Mouse (Mus musculus): ENCODE data around the gene Zswim1.
A peak's percentile ranks its signal among the peaks of the same experiment; 100 is the strongest.
"Not testable (repeated sequence)": the region's sequence is repeated elsewhere in the genome, so short reads cannot be mapped to it uniquely, and the experiment has no call there.

The Zswim1 gene

DNA sequence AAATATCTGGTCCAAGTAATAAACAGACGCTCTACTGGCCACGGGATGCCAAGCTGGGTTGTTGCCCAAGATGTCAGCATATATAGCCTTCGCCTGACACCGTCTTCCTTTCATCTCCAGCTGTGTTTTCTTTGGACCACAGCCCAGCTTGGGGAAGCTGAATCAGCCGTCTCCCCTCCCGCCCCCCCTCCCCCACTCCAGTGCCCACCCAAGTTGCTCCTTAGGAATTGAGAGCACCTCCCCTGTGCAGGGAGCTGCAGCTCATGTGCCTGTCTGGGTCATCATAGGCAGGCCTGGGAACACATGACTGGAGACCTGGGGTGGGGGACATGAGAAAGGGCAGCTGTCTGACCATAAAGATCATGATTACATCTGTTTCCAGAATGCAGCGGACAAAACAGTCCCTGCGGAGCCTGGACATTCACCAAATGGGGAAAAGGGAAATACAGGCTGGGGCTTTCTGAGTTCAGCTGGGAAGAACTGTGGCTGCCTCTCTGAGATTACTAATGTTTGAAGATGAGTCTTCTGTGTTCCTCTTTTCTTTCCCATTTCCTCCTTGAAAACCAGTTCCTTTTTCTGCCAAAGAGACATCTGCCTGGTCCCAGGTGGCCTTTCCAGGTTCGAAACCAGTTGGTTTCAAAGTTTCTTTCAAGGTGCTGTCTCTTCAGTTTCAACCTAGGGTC, 39.8 kb downstream of the Zswim1 start:
- peak; percentile 58 to 84 for DNase-seq (ENCODE audit: inconsistent age in 2 of 2, low spot score in 1 of 2)

- DNase-seq (ENCODE audit: inconsistent age in 2 of 2, low spot score in 1 of 2): not testable (repeated sequence)
Observed at GRCm38 (mm10) chr2:164863411-164863810, 40.9 kb downstream of the Zswim1 start.

DNA sequence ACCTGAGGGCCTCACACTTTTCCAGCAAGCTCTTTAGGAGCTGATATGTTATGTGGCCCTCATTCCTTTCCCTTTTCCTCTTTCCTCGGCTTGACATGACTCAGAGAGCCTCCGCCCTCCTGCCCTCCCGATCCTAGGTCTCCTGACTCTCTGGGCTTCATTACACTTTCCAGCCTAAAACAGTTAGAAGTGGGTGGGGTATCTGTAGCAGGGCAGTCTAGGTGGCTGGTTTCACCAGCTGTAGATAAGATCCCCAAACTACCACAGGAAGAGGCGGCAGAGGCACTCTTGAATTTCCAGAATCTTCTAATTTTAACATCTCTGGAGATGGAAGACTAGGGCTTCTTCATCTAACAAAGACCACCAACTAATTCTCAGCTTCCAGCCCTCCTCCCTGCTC, 42.1 kb downstream of the Zswim1 start:
- no peak for DNase-seq (ENCODE audit: inconsistent age in 2 of 2, low spot score in 1 of 2)

- peak; percentile 77 to 91 for DNase-seq (ENCODE audit: inconsistent age in 2 of 2, low spot score in 1 of 2)
Observed at GRCm38 (mm10) chr2:164866741-164867551, 44.5 kb downstream of the Zswim1 start.

DNA sequence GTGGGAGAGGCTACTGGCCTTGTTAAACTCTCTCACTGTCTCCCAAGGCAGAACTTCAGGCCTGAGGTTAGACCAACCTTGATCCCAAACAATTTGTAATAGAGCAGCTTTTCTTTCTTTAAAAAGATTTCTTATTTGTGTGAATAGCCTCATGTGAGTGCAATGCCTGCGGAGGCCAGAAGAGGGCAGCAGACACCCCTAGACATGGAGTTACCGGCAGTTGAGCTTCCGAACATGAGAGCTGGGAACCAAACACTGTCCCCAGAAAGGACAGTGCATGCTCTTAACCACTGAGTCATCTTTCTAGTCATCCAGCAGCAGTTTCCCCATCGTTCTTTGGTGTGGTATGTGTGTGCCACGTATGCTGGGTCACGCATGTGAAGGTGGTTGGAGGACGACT, 45.1 kb downstream of the Zswim1 start:
- no peak for DNase-seq (ENCODE audit: inconsistent age in 2 of 2, low spot score in 1 of 2)

DNA sequence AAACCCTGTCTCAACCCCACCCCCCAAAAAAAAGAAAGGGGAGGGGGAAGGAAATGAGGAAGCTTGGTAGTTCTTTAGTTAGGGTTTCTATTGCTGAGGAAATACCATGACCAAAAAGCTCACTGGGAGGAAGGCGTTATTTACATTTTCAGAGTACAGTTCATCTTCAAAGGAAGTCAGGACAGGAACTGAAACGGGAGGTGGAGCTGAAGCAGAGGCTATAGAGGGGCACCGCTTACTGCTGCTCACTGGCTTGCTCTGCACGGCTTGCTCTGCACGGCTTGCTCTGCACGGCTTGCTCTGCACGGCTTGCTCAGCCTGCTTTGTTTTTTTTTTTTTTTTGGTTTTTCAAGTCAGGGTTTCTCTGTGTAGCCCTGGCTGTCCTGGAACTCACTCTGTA, 46.0 kb downstream of the Zswim1 start:
- DNase-seq (ENCODE audit: inconsistent age in 2 of 2, low spot score in 1 of 2): peak in 1 of 2 experiments; percentile 31

GRCm38 (mm10) chr2:164871602-164872303, 49.3 kb downstream of the Zswim1 start:
- no peak for DNase-seq (ENCODE audit: inconsistent age in 2 of 2, low spot score in 1 of 2)

DNA sequence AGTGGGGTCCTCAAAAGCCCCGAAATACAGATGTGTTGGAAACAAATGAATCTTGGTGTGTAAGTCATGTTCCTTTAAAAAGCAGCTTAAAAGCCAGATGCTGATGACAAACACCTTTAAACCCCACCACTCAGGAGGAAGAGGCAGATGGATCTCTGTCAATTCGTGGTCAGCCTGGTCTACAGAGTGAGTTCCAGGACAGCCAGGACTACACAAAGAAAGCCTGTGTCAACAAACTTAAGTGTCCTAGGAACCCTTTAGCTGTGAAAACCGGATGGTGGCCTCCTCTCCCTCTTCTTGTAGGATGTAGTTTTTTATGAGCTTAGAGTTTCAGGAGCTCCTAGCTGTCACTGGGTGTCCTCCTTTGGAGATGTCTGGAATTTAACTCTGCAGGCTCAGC, 51.1 kb downstream of the Zswim1 start:
- DNase-seq (ENCODE audit: inconsistent age in 2 of 2, low spot score in 1 of 2): no peak

- DNase-seq (ENCODE audit: inconsistent age in 2 of 2, low spot score in 1 of 2): peak in 1 of 2 experiments; percentile 66
Observed at GRCm38 (mm10) chr2:164874239-164874769, 51.8 kb downstream of the Zswim1 start.

GRCm38 (mm10) chr2:164875648-164876047, 53.2 kb downstream of the Zswim1 start:
- peak in 1 of 2 experiments; percentile 44 for DNase-seq (ENCODE audit: inconsistent age in 2 of 2, low spot score in 1 of 2)

Data from adrenal gland, adult (tissue).